Mouse (Mus musculus): ENCODE data around the gene Fam155a.

DNA sequence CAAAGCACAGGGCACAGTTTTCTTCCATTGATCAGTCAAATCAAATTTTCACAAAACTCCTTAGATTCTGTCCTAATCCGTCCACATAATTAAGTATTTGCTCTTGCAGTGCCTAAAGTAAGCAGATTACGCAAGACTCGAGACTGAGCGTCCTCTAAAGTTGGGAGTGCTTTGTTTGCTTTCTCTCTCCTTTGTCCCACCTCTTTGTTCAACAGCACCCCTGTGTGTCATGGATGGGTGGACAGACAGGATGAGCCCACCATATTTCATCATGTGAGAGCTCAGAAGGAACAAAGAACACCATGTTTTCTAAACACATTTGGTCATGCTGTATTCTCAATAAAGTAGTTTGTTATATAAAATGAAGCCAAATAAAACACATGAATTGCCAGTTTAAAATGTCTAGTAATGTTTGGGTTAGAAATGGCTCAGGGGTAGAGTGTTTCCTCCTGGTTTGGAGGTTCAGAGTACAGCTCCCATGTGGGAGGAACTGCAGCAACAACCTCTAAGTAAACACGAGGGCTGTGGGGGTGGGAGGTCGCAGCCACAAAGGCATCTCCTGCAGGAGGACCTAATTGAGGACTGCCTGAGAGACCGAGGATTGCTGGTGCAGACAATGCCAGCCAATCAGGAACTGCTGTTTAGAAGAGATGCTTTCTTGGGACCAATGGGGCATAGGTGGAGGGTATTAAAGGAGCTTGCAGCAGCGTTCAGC is 482.8 kb downstream of the Fam155a start:
- no peak for TF ChIP-seq CTCF (IDR thresholded peaks at IDR 0.05; ENCODE audit: insufficient read depth, low read depth, low read length)
- no peak for TF ChIP-seq POLR2A (IDR thresholded peaks at IDR 0.05; ENCODE audit: insufficient read depth, low read depth, low read length)
